Mouse (Mus musculus): Measurements from ENCODE around the gene Gm37240.
"Not testable (repeated sequence)": the region's sequence is repeated elsewhere in the genome, so short reads cannot be mapped to it uniquely, and the experiment has no call there.

The Gm37240 gene

GRCm38 (mm10) chr3:84685662-84686293, 1201.5 kb downstream of the Gm37240 start:
- DNase-seq: no peak

GRCm38 (mm10) chr3:84683788-84684187, 1203.5 kb downstream of the Gm37240 start:
- DNase-seq: no peak

DNA sequence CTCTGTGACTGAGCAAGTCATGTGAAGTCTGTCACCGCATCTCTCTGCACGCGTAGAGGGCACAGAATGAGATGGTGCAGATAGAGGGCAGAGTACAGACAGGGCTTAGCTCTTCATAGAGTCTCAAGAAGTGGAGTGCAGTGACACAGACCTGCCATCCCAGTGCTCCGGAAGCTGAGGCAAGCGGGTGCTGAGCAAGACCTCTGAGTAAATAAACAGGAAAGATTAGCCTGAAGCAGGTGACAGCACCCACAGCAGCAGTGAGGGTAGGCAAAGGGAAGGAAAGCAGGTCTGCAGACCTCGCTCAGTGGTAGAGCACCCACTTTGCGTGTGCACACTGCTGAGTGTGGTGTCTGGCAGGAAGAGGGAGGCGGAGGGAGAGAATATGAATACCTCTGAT, 1205.6 kb downstream of the Gm37240 start:
- no peak for DNase-seq

GRCm38 (mm10) chr3:84680062-84680461, 1207.3 kb downstream of the Gm37240 start:
- DNase-seq: no peak

- DNase-seq: no peak
These were observed 1207.8 kb downstream of the Gm37240 start for GRCm38 (mm10) chr3:84679542-84679941.

DNA sequence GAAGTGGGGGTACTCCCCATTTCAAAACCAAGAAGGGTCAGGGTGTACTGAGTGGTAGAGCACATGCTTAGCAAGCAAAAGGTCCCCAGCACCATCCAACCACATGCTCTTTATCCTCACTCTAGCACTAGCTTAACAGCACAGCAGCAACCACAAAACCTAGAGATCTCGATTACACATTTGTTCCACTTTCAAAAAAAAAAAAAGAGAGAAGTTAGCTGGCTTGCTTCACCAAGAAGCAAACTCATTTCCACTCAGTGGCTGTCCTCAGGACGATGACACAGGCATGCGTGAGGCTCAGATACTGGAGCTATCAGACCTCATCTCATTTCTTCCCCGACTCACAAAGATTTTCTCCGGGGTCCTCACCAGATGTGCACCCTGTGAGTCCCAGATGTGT, 1208.4 kb downstream of the Gm37240 start:
- no peak for DNase-seq

DNA sequence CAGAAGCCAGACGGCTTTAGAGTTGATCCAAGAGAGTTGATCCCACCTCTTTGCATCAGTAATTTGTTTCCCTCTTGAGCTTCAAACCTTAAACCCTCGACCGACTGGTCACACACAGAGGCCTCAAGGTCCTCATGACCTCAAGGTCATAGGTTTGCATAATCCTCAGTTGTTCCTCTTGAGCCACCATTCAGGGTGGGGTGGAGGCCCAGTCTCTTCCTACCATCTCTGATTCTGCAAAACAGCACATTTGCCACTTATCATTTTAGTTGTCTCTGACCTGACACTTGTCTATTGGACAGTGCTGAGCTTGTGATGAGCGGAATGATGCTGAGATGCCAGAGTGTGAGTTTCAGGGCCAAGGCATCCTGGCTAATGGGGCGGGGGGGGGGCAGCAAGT, 1211.6 kb downstream of the Gm37240 start:
- no peak for DNase-seq

- DNase-seq: no peak
These were observed 1213.8 kb downstream of the Gm37240 start for GRCm38 (mm10) chr3:84673552-84673951.

DNA sequence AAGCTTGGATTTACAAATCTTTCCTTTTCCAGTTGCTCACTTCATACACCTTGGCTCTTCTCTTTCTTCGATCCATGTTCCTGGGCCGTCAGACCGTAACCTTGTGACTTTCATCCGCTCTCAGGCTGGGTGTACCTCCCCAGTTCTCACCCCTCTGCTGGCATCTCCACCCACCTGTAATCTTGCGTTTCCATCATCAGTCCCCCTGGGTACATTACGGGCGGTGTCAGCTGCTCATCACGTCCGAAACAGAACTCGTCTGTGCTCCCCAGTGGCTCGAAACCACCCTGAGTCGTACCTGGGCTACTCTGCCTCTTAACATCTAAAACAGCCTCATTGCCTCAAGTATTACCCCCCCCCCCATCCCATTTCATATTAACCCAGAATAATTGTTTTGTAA, 1215.2 kb downstream of the Gm37240 start:
- DNase-seq: no peak

DNA sequence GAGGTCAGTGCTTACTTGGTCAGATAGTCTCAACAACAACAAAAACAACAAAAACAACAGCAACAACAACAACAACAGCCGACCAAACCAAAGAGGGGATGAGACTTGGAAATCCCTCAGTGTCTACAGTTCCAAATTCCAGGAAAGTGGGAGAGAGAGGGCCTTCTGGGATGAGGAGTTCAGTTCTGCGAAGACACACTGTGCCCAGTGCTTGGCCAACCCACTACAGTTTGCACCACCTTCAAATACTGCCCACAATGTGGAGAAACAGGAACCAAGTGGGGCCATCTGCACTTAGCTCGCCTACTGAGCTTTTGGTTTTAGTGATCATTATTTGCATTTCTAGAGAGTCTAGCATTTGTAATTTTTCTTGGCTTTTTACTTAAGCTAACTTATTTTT, 1218.4 kb downstream of the Gm37240 start:
- DNase-seq: no peak

DNA sequence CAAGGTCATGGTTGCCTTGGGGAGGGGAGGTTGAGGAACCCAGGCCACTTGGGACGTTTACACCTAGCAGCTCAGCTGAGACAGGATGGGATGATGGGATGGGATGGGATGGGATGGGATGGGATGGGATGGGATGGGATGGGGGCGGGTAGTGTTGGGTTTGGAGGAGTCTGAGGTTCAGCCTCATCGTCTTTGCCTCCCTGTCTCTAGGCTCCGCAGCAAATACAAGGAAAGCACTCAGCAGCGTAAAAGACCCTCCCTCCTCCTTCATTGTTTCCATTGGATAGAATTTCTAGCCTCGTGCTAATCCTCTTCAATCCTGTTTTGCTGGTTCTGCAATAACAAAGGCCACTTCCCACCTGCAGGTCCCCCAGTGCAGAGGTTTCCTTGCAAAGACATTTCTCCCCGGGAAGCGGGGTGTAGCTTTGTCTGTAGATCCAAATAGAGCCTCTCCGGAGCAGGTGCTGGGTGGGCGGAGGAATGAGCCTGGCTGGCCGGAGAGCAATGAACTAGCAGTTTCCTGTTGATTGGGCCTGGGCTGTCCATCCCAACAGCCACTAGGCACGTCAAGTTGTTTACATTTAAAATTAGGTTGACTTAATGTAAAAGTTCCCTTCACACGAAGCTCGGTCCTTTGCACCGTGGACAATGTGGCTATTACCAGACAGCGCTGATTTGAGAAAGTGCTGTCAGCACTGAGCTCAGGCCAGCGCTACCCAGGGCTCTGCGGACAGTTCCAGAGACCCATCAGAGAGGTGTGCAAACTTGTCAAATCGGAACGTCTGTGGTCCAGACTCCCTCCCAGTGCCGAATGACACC, 1221.9 kb downstream of the Gm37240 start:
- no peak for DNase-seq

- no peak for DNase-seq
These were observed 1222.6 kb downstream of the Gm37240 start for GRCm38 (mm10) chr3:84664686-84665085.

DNA sequence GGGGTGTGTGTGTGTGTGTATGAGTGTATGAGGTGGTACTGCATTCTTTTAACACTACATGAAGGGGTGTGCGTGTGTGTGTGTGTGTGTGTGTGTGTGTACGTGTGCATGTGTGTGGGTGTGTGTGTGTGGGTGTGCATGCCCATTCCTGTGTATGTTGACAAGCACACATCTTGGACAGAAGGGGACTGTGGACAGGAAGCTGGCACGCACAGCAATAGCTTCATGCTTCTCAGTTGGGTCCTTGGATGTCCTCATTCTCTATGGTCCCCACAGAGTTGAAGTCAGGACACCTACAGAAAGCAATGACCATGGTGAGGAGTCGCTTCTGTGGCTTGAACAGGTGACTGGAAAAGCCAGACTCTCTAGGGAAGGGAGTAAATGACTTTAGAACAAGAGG, 1223.5 kb downstream of the Gm37240 start:
- DNase-seq: no peak

DNA sequence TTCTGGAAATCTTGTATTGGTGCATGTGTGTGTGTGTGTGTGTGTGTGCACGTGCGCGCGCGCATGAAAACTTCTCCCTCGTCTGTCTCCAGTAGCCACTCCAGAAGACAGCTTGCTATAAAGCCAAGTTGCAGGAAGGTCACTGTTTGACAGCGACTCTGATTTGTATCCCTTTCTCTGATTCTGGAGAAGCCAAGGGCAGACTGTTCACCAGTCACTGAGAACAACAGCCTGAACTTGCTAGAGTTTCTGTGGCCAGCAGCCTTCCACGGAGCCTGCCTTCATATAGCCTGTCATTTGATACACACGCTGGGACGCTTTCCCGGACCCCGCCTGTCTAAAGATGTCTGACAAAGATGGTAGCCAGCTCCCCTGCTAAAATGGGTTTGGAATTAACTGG, 1224.2 kb downstream of the Gm37240 start:
- DNase-seq: no peak

GRCm38 (mm10) chr3:84660380-84660779, 1226.9 kb downstream of the Gm37240 start:
- no peak for DNase-seq

- no peak for DNase-seq
These were observed 1228.4 kb downstream of the Gm37240 start for GRCm38 (mm10) chr3:84658872-84659271.

GRCm38 (mm10) chr3:84658017-84658416, 1229.3 kb downstream of the Gm37240 start:
- DNase-seq: no peak

- no peak for DNase-seq
These were observed 1230.1 kb downstream of the Gm37240 start for GRCm38 (mm10) chr3:84657240-84657639.

GRCm38 (mm10) chr3:84655785-84656150, 1231.5 kb downstream of the Gm37240 start:
- DNase-seq: not testable (repeated sequence)

- no peak for DNase-seq
These were observed 1232.2 kb downstream of the Gm37240 start for GRCm38 (mm10) chr3:84654900-84655784.

GRCm38 (mm10) chr3:84654246-84654826, 1233.0 kb downstream of the Gm37240 start:
- no peak for DNase-seq

DNA sequence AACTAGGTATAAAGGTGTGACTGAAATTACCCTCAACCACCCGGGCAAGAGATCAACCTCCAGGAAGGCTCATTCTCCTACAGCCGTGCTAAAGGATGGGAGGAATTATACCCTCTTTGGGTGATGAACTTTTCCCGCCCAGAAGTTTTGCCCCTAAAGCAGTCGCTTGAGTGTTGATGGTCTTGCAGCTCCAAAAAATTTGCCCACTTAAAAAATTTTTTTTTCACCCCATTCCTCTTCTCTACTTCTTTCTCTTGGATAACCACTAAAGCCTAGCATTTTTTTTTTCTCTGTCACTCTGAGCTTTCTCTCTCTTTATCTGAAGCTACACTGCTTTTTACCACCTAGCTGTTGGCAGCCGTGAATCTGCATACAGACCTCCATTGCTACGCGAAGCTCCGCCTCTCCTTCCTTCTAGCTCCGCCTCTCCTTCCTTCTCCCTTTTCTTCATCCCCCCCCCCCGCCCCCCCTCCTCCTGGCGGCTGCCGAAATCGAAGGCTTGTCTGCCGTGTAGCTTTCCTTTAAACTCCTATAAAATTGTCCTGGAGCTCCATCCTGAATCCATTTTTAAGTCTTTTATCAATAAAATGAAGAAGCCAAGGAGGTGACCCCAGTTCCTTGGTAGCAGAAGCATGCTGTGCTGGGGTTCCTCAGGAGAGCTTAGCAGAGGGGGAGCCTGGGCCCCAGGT, 1233.6 kb downstream of the Gm37240 start:
- no peak for DNase-seq
